Mouse (Mus musculus): Measurements from ENCODE around the gene Triobp. TPM values are rescaled to one million over a fixed set of nuclear protein-coding genes. Genes with fewer than 3 reads are reported as not detected.

Triobp gene
- polyA plus RNA-seq, 1 experiment from 2014 or later, result 46.7 TPM

DNA sequence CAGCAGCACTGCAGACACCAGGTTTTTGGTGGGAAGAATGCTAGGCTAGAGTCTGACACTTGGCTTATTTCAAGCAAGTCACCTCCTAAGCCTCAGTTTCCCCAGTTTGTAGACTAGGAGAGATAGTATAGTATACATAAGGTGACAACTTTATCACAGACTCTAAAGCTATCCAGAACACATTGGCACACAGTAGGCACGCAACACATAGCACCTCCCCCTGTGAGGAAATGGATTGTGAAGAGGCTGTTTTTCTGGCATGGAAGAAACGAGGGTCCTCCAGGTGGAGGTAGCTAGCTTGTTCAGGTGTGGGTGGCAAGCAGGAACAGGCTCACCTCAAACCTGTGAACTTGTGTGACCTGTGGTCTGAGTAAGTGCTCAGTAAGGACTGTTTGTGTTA lies 103.4 kb downstream of the Triobp start:
- peaks cover 10% of the 10 kb centered on the region for H3K27me3 ChIP-seq (replicated peaks; ENCODE audit: low read depth, poor library complexity, severe bottlenecking)
- no peak for DNase-seq (ENCODE audit: low spot score)
- 79% methylated on average over 2 of the region's 2 CpGs for WGBS
- peaks cover 10% of the 10 kb centered on the region for H3K4me1 ChIP-seq
- peaks cover 43% of the 10 kb centered on the region for H3K36me3 ChIP-seq (replicated peaks)
- H3K9me3 ChIP-seq, result no peaks in the 10 kb centered on the region
- H3K27ac ChIP-seq (replicated peaks), result no peak overlapping the region
- H3K4me3 ChIP-seq, result no peak overlapping the region

DNA sequence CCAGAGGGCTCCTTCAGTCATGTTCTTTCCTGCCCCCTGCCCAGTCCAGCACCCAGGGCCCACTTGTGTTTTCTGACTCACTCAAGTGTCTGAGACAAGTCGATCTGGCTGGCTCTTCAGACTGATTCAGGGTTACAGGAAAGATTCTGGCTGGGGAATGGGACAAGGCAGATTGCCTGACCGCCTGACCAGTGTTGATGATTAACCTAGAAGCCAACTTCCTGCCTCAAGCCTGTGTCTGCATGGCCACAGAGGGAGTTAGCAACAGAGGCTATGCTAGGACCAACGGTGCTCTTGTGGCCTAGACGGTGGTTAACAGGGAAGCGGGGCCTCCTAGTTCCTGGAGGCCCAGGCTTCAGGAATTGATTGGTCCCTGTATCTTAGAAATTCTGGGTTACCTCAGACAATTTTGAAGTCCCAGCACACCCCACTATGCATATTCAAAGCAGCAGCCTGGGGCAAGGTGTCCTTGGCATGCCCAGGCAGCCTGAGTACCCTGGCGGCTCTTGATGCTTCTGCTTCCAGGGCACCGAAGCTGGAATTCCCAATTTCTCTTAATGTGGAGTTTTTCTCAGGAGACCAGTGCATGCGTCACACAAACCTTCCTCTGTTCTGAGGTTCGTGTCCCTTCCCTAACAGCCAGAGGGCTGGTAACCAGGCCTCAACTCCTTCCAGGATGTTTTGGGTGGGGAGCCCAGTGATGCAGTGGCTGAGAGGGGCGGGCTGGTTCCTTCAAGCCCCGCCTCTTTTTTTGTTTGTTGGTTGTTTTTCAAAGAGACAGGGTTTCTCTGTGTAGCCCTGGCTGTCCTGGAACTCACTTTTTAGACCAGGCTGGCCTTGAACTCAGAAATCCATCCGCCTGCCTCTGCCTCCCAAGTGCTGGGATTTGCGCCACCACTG lies 104.2 kb downstream of the Triobp start:
- Histone ChIP-seq H3K4me1 (peaks cover 10% of the 10 kb centered on the region), H3K27ac (replicated peaks) (no peak overlapping the region), H3K9me3 (no peaks in the 10 kb centered on the region), H3K27me3 (replicated peaks; ENCODE audit: low read depth, poor library complexity, severe bottlenecking) (peaks cover 10% of the 10 kb centered on the region), H3K36me3 (replicated peaks) (peaks cover 51% of the 10 kb centered on the region), H3K4me3 (no peak overlapping the region)
- DNase-seq (ENCODE audit: low spot score), result no peak
- WGBS, result 73% methylated on average over 13 of the region's 13 CpGs

DNA sequence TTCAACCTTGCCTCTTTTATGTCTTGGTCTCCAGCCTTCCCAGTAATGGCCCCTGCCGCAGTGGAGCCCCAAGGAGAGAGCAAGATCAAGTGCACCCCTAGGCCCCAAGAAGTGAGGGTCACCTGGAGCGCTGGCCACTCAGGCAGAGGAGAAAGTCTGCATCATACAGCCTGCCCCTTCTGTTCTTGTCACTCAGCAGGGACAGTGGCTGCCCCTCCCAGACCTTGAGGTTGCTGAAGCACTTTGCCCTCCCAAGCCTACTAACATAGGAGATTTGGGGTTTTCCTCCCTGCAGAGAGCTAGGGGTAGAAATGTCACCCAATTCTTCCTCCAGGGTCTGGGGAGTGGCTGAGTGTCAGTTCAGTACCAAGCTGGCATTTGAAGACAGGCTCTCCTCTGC lies 104.8 kb downstream of the Triobp start:
- H3K36me3 ChIP-seq (replicated peaks), result peaks cover 57% of the 10 kb centered on the region
- H3K4me1 ChIP-seq, result peaks cover 10% of the 10 kb centered on the region
- WGBS, result 90% methylated on average over 2 of the region's 2 CpGs
- H3K27me3 ChIP-seq (replicated peaks; ENCODE audit: low read depth, poor library complexity, severe bottlenecking), result peaks cover 4% of the 10 kb centered on the region; the same call in 1 of the 2 replicates
- H3K27ac ChIP-seq (replicated peaks), result no peak overlapping the region
- DNase-seq (ENCODE audit: low spot score), result no peak
- no peaks in the 10 kb centered on the region for H3K9me3 ChIP-seq
- no peak overlapping the region for H3K4me3 ChIP-seq

Small RNA genes within 50 kb of the gene (microRNA-seq; reads per million reads assigned to microRNA genes)
- 0.91 reads per million for gene Mir6956

Other genes starting within 250 kb of the Triobp start
- 0.05 and 0.16 TPM in 2 replicates for gene Elfn2, start 229.0 kb upstream of the Triobp start, polyA plus RNA-seq (2016; fragmentation: Nextera tagmentation; extraction: Ambion mirVana)
- gene Mfng, start 174.2 kb upstream of the Triobp start, polyA plus RNA-seq (2016; fragmentation: Nextera tagmentation; extraction: Ambion mirVana), result 36.4 and 39.0 TPM in 2 replicates
- gene Card10, start 144.7 kb upstream of the Triobp start, polyA plus RNA-seq (2016; fragmentation: Nextera tagmentation; extraction: Ambion mirVana), result 3.3 and 4.3 TPM in 2 replicates
- gene Cdc42ep1, start 105.1 kb upstream of the Triobp start, polyA plus RNA-seq (2016; fragmentation: Nextera tagmentation; extraction: Ambion mirVana), result 19.9 and 20.8 TPM in 2 replicates
- gene Lgals2, start 92.2 kb upstream of the Triobp start, polyA plus RNA-seq (2016; fragmentation: Nextera tagmentation; extraction: Ambion mirVana), result not detected in 2 replicates
- gene Gga1, start 70.5 kb upstream of the Triobp start, polyA plus RNA-seq (2016; fragmentation: Nextera tagmentation; extraction: Ambion mirVana), result 52.0 and 53.5 TPM in 2 replicates
- 0.34 and 0.74 TPM in 2 replicates for gene Gm49510, start 48.1 kb upstream of the Triobp start, polyA plus RNA-seq (2016; fragmentation: Nextera tagmentation; extraction: Ambion mirVana)
- gene Sh3bp1, start 48.0 kb upstream of the Triobp start, polyA plus RNA-seq (2016; fragmentation: Nextera tagmentation; extraction: Ambion mirVana), result 35.6 and 36.1 TPM in 2 replicates
- 32.6 and 36.5 TPM in 2 replicates for gene Pdxp, start 33.8 kb upstream of the Triobp start, polyA plus RNA-seq (2016; fragmentation: Nextera tagmentation; extraction: Ambion mirVana)
- gene Lgals1, start 21.0 kb upstream of the Triobp start, polyA plus RNA-seq (2016; fragmentation: Nextera tagmentation; extraction: Ambion mirVana), result 241 and 316 TPM in 2 replicates
- gene Nol12, start 12.8 kb upstream of the Triobp start, polyA plus RNA-seq (2016; fragmentation: Nextera tagmentation; extraction: Ambion mirVana), result 69.2 and 71.5 TPM in 2 replicates
- 371 and 392 TPM in 2 replicates for gene H1f0, start 80.7 kb downstream of the Triobp start, polyA plus RNA-seq (2016; fragmentation: Nextera tagmentation; extraction: Ambion mirVana)
- not detected in 2 replicates for gene Galr3, start 94.2 kb downstream of the Triobp start, polyA plus RNA-seq (2016; fragmentation: Nextera tagmentation; extraction: Ambion mirVana)
- gene Ankrd54, start 115.2 kb downstream of the Triobp start, polyA plus RNA-seq (2016; fragmentation: Nextera tagmentation; extraction: Ambion mirVana), result 57.7 and 61.8 TPM in 2 replicates
- gene Eif3l, start 127.5 kb downstream of the Triobp start, polyA plus RNA-seq (2016; fragmentation: Nextera tagmentation; extraction: Ambion mirVana), result 280 and 287 TPM in 2 replicates
- gene Micall1, start 161.2 kb downstream of the Triobp start, polyA plus RNA-seq (2016; fragmentation: Nextera tagmentation; extraction: Ambion mirVana), result 7.3 and 7.4 TPM in 2 replicates
- gene Polr2f, start 193.3 kb downstream of the Triobp start, polyA plus RNA-seq (2016; fragmentation: Nextera tagmentation; extraction: Ambion mirVana), result 414 and 440 TPM in 2 replicates
- gene 1700088E04Rik, start 193.5 kb downstream of the Triobp start, polyA plus RNA-seq (2016; fragmentation: Nextera tagmentation; extraction: Ambion mirVana), result 8.0 and 8.2 TPM in 2 replicates
- gene Sox10, start 217.5 kb downstream of the Triobp start, polyA plus RNA-seq (2016; fragmentation: Nextera tagmentation; extraction: Ambion mirVana), result 11.4 and 12.9 TPM in 2 replicates

Data from embryonic facial prominence, embryonic 10.5 days (tissue).